Mouse (Mus musculus): Measurements from ENCODE around the gene Snx29. TPM values are rescaled to one million over a fixed set of nuclear protein-coding genes. Genes with fewer than 3 reads are reported as not detected.

The Snx29 gene
- total RNA-seq, 2 experiments from 2014 or later: 21.1 to 22.8 TPM

DNA sequence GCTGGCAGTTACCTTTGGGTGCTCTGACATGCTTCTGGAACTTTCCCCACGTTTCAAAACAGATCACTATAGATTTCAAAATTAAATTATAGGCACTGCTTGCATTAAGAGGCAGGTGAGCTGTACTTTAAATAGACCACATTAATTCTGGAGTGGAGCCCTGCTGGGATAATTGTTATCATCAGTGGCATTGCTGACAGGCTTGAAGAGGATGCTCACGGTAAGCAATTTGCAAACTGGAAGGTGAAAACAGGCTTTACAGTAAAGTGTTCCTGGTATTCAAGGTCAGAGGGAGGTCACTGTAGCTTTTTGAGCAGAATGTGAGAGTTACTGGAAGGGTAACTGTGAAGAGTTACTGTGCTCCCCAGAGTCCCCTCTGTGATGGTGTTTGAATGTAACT lies 66.6 kb downstream of the Snx29 start:
- intact Hi-C loops (cut with DNase I): no loop called here
- TF ChIP-seq CTCF (IDR thresholded peaks at IDR 0.05): no peak
- DNase-seq (ENCODE audit: extremely low spot score in 1 of 2, low spot score in 2 of 2): no peak
- Histone ChIP-seq H3K27ac (no peak overlapping the region), H3K4me3 (no peak overlapping the region)

DNA sequence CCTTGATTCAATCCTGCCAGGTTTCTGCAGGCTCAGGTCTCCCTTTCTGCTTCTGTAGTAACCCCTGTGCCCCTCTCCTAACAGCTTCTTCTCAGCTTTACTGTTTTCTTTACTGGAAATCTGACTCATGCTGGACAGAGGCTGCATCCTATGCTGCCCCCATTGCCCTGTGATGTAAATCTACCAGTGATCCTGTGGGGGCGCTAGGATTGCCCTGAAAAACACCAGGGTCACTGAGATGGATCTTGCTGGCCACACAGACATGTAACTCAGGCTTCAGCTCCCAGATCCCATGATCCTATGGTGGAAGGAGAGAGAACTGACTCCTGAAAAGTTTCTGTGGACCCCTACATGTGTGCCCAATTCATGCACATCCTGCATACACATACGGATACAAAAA lies 73.9 kb downstream of the Snx29 start:
- no peak; the same call in 1 of the 2 replicates for TF ChIP-seq CTCF (IDR thresholded peaks at IDR 0.05)
- no peak for DNase-seq (ENCODE audit: extremely low spot score in 1 of 2, low spot score in 2 of 2)
- H3K4me3 ChIP-seq: no peak overlapping the region
- H3K27ac ChIP-seq: no peak overlapping the region
- intact Hi-C loops (cut with DNase I): no loop called here

- TF ChIP-seq CTCF (IDR thresholded peaks at IDR 0.05): no peak
- Histone ChIP-seq H3K27ac (no peak overlapping the region), H3K4me3 (no peak overlapping the region)
- DNase-seq (ENCODE audit: extremely low spot score in 1 of 2, low spot score in 2 of 2): no peak
- intact Hi-C loops (cut with DNase I): no loop called here
These were observed 76.7 kb downstream of the Snx29 start for GRCm38 (mm10) chr16:11399386-11399785.

GRCm38 (mm10) chr16:11399845-11400565 lies 77.3 kb downstream of the Snx29 start:
- no peak for DNase-seq (ENCODE audit: extremely low spot score in 1 of 2, low spot score in 2 of 2)
- intact Hi-C loops (cut with DNase I): no loop called here
- TF ChIP-seq CTCF (IDR thresholded peaks at IDR 0.05): no peak
- H3K27ac ChIP-seq: no peak overlapping the region
- H3K4me3 ChIP-seq: no peak overlapping the region

DNA sequence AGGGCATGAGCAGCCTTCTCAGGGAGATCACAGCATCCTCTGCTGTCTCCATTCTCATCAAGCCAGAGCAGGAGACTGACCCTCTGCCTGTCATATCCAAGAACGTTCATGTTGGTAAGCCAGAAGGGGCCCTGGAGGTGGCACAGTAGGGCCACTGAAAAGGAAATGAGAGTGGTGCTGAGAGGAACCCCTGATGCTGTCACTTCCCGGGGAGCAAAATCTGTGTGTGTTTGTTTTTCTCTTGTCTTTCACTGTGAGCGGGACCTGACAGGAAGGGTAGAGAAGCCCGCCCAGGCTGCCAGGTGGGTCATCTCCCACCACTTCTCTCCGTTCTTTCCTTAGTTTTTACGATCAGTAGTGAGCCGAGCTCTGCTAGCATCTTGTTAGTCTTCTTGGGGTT lies 78.2 kb downstream of the Snx29 start:
- Histone ChIP-seq H3K4me3 (no peak overlapping the region), H3K27ac (no peak overlapping the region)
- DNase-seq (ENCODE audit: extremely low spot score in 1 of 2, low spot score in 2 of 2): no peak
- intact Hi-C loops (cut with DNase I): no loop called here
- no peak for TF ChIP-seq CTCF (IDR thresholded peaks at IDR 0.05)

- no peak for DNase-seq (ENCODE audit: extremely low spot score in 1 of 2, low spot score in 2 of 2)
- intact Hi-C loops (cut with DNase I): no loop called here
- no peak for TF ChIP-seq CTCF (IDR thresholded peaks at IDR 0.05)
- H3K4me3 ChIP-seq: no peak overlapping the region
- H3K27ac ChIP-seq: no peak overlapping the region
These were observed 82.5 kb downstream of the Snx29 start for GRCm38 (mm10) chr16:11405193-11405592.

GRCm38 (mm10) chr16:11406201-11406600 lies 83.5 kb downstream of the Snx29 start:
- Histone ChIP-seq H3K4me3 (no peak overlapping the region), H3K27ac (no peak overlapping the region)
- TF ChIP-seq CTCF (IDR thresholded peaks at IDR 0.05): no peak
- intact Hi-C loops (cut with DNase I): no loop called here
- DNase-seq (ENCODE audit: extremely low spot score in 1 of 2, low spot score in 2 of 2): no peak

GRCm38 (mm10) chr16:11406622-11407021 lies 83.9 kb downstream of the Snx29 start:
- H3K4me3 ChIP-seq: no peak overlapping the region
- DNase-seq (ENCODE audit: extremely low spot score in 1 of 2, low spot score in 2 of 2): no peak
- no peak overlapping the region for H3K27ac ChIP-seq
- TF ChIP-seq CTCF (IDR thresholded peaks at IDR 0.05): no peak
- intact Hi-C loops (cut with DNase I): no loop called here

GRCm38 (mm10) chr16:11407932-11408620 lies 85.4 kb downstream of the Snx29 start:
- H3K4me3 ChIP-seq: no peak overlapping the region
- intact Hi-C loops (cut with DNase I): no loop called here
- no peak for TF ChIP-seq CTCF (IDR thresholded peaks at IDR 0.05)
- no peak overlapping the region for H3K27ac ChIP-seq
- no peak for DNase-seq (ENCODE audit: extremely low spot score in 1 of 2, low spot score in 2 of 2)

- intact Hi-C loops (cut with DNase I): no loop called here
- Histone ChIP-seq H3K27ac (no peak overlapping the region), H3K4me3 (no peak overlapping the region)
- DNase-seq (ENCODE audit: extremely low spot score in 1 of 2, low spot score in 2 of 2): no peak
- no peak for TF ChIP-seq CTCF (IDR thresholded peaks at IDR 0.05)
These were observed 86.0 kb downstream of the Snx29 start for GRCm38 (mm10) chr16:11408726-11409125.

- H3K4me3 ChIP-seq: no peak overlapping the region
These were observed 91.9 kb downstream of the Snx29 start for GRCm38 (mm10) chr16:11414631-11415030.

DNA sequence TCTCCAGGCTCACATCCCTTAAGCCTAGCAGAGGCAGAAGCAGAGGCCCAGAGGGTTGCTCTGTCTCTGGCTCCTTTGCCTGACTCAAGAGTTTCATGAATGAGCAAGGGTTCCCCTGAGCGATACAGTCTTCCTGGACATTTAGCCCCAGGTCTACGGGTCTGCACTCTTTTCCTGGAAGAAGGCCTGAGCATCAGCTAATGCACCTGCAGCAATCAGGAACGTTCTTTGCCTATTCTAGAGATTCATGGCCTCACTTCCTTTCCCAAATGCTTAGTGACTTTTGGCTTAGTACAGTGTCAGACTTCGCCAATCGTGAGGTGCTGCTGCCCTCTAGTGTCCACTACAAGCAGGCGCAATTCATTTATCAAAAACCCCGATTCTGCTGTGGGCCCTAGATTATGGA lies 95.5 kb downstream of the Snx29 start:
- no peak overlapping the region for H3K4me3 ChIP-seq
- no peak overlapping the region for H3K27ac ChIP-seq
- intact Hi-C loops (cut with DNase I): loop anchor here (2.0 to 10.0 kb wide), 3 partner anchors 95 to 543 kb away; partner anchors contain the start of genes Gspt1 and Snx29
- peak; percentile 40 to 51 for DNase-seq (ENCODE audit: extremely low spot score in 1 of 2, low spot score in 2 of 2)
- TF ChIP-seq CTCF (IDR thresholded peaks at IDR 0.05): peak; percentile 96

More at GRCm38 (mm10) chr16:11414631-11415030, 91.9 kb downstream of the Snx29 start:
- no peak overlapping the region for H3K27ac ChIP-seq
- intact Hi-C loops (cut with DNase I): loop anchor here (5.0 to 10.0 kb wide), 2 partner anchors 162 to 540 kb away; partner anchors contain the start of gene Gspt1
- no peak for DNase-seq (ENCODE audit: extremely low spot score in 1 of 2, low spot score in 2 of 2)
- no peak for TF ChIP-seq CTCF (IDR thresholded peaks at IDR 0.05)
